Mouse (Mus musculus): ENCODE measurements around the gene Jade2. TPM values are rescaled to one million over a fixed set of nuclear protein-coding genes. Genes with fewer than 3 reads are reported as not detected.
"Not testable (repeated sequence)": the region's sequence is repeated elsewhere in the genome, so short reads cannot be mapped to it uniquely, and the experiment has no call there.

Gene Jade2
- polyA plus RNA-seq, 1 experiment from 2014 or later, result 0.57 TPM

DNA sequence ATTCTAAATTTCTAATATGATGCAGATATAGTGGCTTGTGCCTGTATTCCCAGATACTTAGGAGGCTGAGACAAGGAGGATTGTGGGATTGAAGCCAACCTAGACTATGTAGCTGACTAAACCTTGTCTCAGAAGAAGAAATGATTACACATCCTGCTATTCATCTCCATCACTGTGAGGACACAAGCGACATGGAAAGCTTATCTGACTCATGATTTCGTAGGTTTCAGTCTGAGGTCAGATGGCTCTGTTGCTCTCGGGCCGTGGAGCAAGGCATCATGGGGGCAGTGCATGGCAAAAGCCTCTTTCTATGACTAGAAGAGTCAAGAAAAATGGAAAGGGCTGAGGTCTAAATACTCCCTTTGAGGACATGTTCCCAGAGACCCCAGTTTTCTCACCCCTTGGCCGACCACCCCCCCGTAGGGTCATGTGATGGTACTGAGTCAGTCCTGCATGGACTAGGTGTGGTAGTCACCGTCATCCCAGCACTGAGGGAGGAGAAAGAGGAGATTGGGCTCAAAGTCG is 45.4 kb downstream of the Jade2 start:
- no peaks in the 10 kb centered on the region for H3K4me1 ChIP-seq (replicated peaks)
- no peaks in the 10 kb centered on the region for H3K36me3 ChIP-seq
- ATAC-seq (ENCODE audit: insufficient number of reproducible peaks, low FRiP score), result no peak
- 82% methylated on average over 8 of the region's 8 CpGs for WGBS
- no peaks in the 10 kb centered on the region for H3K27me3 ChIP-seq (replicated peaks)
- H3K27ac ChIP-seq (ENCODE audit: poor library complexity, severe bottlenecking), result no peak overlapping the region
- H3K9me3 ChIP-seq (replicated peaks), result peaks cover 2% of the 10 kb centered on the region; the same call in 1 of the 2 replicates
- no peak overlapping the region for H3K4me3 ChIP-seq
- H3K9ac ChIP-seq, result no peak overlapping the region
- H3K4me2 ChIP-seq, result no peak overlapping the region

DNA sequence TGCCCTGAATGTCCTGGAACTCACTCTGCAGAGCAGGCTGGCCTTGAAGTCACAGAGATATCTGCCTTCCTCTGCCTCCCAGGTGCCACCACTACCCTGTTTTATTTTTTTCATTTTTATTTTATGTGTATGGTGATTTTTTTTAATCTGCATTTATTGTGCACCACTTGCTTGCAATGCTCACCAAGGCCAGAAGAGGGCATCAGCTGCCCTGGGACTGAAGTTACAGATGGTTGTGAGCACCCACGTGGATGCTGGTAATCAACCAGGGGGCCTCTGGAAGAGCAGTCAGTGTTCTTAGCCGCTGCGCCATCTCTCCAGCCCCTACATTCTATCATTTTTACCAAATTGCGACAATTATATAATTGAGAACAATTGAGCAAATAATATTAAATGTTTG is 46.2 kb downstream of the Jade2 start:
- Histone ChIP-seq H3K36me3 (no peaks in the 10 kb centered on the region), H3K4me1 (replicated peaks) (no peaks in the 10 kb centered on the region), H3K27ac (ENCODE audit: poor library complexity, severe bottlenecking) (no peak overlapping the region), H3K4me3 (no peak overlapping the region), H3K9me3 (replicated peaks) (peaks cover 2% of the 10 kb centered on the region; the same call in 1 of the 2 replicates), H3K4me2 (no peak overlapping the region), H3K9ac (no peak overlapping the region), H3K27me3 (replicated peaks) (no peaks in the 10 kb centered on the region)
- WGBS, result 78% methylated on average over 4 of the region's 4 CpGs
- no peak for ATAC-seq (ENCODE audit: insufficient number of reproducible peaks, low FRiP score)

DNA sequence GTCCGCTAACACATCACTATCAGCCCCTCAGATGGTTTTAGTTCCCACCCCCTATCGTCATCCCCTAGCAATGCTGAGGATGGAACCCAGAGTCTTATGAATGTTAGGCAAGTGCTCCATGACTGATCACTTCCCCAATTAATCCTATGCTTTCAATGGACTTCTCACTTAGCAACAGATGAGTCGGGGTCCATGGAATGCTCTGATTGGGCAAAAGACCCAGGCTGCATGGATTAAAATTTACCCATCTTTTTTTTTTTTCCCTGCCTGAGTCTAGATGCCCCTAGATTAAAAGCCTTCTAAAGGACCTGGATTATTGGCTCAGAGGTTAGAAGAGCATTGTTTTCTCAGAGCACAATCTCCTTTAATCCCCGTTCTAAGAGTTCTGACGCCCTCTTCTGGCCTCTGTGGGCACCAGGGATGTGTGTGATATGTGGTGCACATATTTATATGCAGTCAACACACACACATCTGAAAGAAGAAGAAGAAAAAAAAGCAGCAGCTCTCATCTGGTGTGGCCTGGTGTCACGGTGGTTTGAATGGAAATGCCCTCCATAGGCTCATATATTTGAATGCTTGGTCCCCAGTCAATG is 47.7 kb downstream of the Jade2 start:
- ATAC-seq (ENCODE audit: insufficient number of reproducible peaks, low FRiP score), result no peak
- Histone ChIP-seq H3K27ac (ENCODE audit: poor library complexity, severe bottlenecking) (no peak overlapping the region), H3K9ac (no peak overlapping the region), H3K36me3 (no peaks in the 10 kb centered on the region), H3K27me3 (replicated peaks) (no peaks in the 10 kb centered on the region), H3K4me2 (no peak overlapping the region), H3K4me3 (no peak overlapping the region), H3K4me1 (replicated peaks) (peaks cover 5% of the 10 kb centered on the region; the same call in 1 of the 2 replicates), H3K9me3 (replicated peaks) (peaks cover 2% of the 10 kb centered on the region; the same call in 1 of the 2 replicates)
- 48% methylated on average over 6 of the region's 6 CpGs for WGBS

DNA sequence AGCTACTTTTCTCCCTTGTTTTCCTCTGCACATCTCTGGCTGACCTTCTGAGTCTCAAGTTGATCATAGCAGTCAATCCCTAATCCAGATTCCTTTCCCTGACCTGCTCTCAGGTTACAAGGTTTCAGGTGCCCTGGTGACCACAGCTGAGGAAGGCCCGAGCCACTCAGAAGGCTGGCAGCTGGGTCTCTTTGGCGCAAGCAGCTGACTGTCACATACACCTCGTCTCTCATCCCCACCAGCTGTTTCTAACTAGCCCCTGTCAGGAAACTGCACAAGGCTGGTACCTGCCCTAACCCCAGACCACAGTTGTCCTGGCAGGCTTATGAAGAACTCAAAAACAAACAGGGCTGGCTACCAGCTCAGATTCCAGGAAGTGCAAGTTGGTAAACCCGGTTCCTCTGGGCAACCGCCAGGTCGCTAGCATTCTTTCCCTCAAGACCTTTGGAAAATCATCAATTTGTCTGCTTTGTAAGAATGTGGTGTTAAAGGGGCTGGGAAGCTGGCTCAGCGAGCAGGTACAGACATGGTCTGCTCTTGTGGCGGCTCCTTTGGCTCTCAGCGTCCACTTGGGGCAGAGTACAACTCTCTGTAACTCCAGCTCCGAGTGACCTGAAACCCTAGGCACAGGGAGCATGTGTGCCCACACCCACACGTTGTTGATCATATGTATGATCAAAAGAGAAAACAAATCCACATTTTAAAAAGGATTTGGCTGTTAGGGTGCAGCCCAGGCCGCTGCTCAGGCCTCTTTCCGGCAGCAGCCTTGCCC is 50.2 kb downstream of the Jade2 start:
- H3K9me3 ChIP-seq (replicated peaks), result peaks cover 2% of the 10 kb centered on the region; the same call in 1 of the 2 replicates
- H3K9ac ChIP-seq, result no peak overlapping the region
- no peak overlapping the region for H3K4me2 ChIP-seq
- no peaks in the 10 kb centered on the region for H3K36me3 ChIP-seq
- 46% methylated on average over 13 of the region's 13 CpGs for WGBS
- peaks cover 5% of the 10 kb centered on the region; the same call in 1 of the 2 replicates for H3K4me1 ChIP-seq (replicated peaks)
- H3K27ac ChIP-seq (ENCODE audit: poor library complexity, severe bottlenecking), result no peak overlapping the region
- H3K4me3 ChIP-seq, result no peak overlapping the region
- no peak for ATAC-seq (ENCODE audit: insufficient number of reproducible peaks, low FRiP score)
- H3K27me3 ChIP-seq (replicated peaks), result no peaks in the 10 kb centered on the region

DNA sequence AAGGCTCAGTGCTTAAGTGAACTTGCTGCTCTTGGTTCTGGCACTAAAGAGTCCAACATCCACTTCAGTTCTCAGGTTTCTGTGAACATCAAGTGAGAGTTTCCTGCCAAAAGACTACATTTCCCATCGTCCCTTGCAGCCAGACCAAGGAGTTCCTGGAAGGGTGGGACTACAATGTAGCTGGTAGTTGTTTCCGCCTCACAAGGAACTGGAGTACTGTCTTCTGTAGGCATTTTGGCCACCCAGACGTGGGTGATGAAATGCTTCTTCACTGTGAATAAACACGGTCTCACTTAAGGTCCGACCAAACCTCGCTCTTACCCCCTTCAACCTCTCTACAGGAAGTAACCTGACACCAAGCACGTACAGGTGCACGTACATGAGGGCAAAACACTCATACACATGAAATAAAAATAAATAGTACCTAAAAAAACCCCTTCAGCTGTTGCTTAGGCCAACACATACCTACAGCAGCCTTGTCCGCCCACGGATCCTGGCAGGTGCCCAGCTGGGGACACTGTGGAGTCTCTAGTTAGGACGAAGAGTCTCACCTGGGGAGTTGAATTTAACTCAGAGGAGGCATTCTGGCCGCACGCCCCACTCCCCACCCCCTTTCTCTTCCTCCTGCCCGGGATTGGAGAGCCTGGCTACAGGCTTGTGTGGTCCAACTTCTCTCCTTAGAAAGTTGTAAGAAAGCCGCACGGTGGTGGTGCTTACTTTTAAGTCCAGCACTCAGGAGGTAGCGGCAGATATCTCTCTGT is 52.1 kb downstream of the Jade2 start:
- peak; percentile 50; the same call in 1 of the 2 replicates for ATAC-seq (ENCODE audit: insufficient number of reproducible peaks, low FRiP score)
- WGBS, result 14% methylated on average over 17 of the region's 17 CpGs
- Histone ChIP-seq H3K36me3 (no peaks in the 10 kb centered on the region), H3K27me3 (replicated peaks) (no peaks in the 10 kb centered on the region), H3K9ac (peak overlapping the region; percentile 50), H3K4me3 (peak overlapping the region; percentile 61), H3K4me1 (replicated peaks) (peaks cover 15% of the 10 kb centered on the region), H3K27ac (ENCODE audit: poor library complexity, severe bottlenecking) (no peak overlapping the region), H3K4me2 (peak overlapping the region; percentile 78), H3K9me3 (replicated peaks) (no peaks in the 10 kb centered on the region)

DNA sequence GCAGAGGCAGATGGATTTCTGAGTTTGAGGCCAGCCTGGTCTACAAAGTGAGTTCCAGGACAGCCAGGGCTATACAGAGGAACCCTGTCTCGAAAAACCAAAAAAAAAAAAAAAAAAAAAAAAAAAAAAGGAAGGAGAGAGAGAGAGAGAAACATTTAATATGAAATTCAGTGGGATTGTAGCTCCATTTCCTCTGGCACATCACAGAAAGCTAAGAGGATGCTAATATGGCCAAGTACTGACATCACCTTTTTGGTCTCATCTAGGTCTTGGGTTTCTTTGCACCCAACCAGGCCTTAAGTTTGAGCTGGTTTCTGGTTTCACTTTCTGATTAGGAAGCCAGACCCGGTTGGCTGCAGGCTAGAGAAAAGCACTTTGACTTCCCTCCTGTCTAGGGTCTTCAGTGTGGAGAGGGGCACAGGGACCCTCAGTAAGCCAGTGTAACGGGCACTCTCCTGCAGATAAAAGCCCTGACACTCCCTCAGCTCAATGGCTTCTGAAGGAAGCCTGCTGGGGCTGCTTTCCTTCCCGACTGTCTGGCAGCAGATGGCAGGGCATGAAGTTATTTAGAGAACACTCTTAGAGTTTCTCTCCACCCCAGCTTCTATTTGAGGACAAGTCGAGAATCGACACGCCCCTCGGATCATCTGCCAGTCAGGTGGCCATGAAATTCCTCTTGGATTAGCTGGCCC is 56.7 kb downstream of the Jade2 start:
- WGBS, result 26% methylated on average over 8 of the region's 8 CpGs
- no peaks in the 10 kb centered on the region for H3K9me3 ChIP-seq (replicated peaks)
- no peak overlapping the region for H3K4me3 ChIP-seq
- no peak for ATAC-seq (ENCODE audit: insufficient number of reproducible peaks, low FRiP score)
- H3K4me2 ChIP-seq, result peak overlapping the region; percentile 47
- H3K9ac ChIP-seq, result no peak overlapping the region
- H3K27me3 ChIP-seq (replicated peaks), result no peaks in the 10 kb centered on the region
- H3K36me3 ChIP-seq, result no peaks in the 10 kb centered on the region
- H3K4me1 ChIP-seq (replicated peaks), result peaks cover 21% of the 10 kb centered on the region
- H3K27ac ChIP-seq (ENCODE audit: poor library complexity, severe bottlenecking), result peak overlapping the region; percentile 80

DNA sequence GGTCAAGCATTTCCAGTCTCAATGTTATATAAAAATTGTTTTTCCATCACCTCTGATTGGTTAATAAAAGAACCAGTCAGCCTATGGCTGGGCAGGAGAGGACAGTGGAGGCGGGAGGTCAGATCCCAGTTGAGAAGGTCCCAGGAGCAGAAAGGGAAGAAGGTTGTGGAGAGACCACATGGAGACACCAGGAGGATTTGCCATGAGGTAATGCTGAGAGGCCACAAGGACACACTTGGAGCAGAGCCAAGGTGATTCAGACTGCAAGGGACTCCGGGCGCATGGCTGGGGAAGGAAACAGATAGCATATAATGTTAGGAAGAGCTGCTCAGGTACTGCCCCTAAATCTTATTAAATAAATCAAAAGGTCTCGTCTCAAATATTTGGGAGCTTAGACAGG is 61.2 kb downstream of the Jade2 start:
- peaks cover 15% of the 10 kb centered on the region for H3K36me3 ChIP-seq
- no peak for ATAC-seq (ENCODE audit: insufficient number of reproducible peaks, low FRiP score)
- no peak overlapping the region for H3K4me3 ChIP-seq
- peaks cover 12% of the 10 kb centered on the region for H3K4me1 ChIP-seq (replicated peaks)
- H3K27ac ChIP-seq (ENCODE audit: poor library complexity, severe bottlenecking), result no peak overlapping the region
- H3K4me2 ChIP-seq, result no peak overlapping the region
- no peaks in the 10 kb centered on the region for H3K9me3 ChIP-seq (replicated peaks)
- WGBS, result 54% methylated on average over 4 of the region's 4 CpGs
- no peak overlapping the region for H3K9ac ChIP-seq
- no peaks in the 10 kb centered on the region for H3K27me3 ChIP-seq (replicated peaks)

DNA sequence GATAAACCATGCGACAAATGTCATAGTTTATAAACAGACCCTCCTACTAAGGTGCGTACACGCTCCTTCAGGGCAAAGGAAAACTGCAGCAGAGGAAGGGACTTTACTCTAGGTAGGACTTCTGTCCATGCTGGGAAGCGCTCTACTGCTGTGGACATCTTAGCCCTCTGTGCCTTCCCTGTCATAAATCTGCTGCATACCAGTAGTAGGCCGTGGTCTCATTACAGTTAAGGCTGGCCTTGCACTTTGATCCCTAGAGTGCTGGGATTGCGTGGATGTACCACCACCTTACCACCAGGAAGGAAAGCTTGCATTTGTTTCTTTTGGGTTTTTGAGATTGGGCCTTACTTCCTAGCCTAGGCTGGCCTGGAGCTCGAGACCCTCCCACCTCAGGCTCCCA is 66.8 kb downstream of the Jade2 start:
- Histone ChIP-seq H3K27ac (ENCODE audit: poor library complexity, severe bottlenecking) (no peak overlapping the region), H3K4me2 (no peak overlapping the region), H3K9ac (no peak overlapping the region), H3K36me3 (peaks cover 62% of the 10 kb centered on the region), H3K4me3 (no peak overlapping the region), H3K4me1 (replicated peaks) (no peaks in the 10 kb centered on the region), H3K9me3 (replicated peaks) (no peaks in the 10 kb centered on the region), H3K27me3 (replicated peaks) (no peaks in the 10 kb centered on the region)
- ATAC-seq (ENCODE audit: insufficient number of reproducible peaks, low FRiP score), result no peak
- 96% methylated on average over 7 of the region's 7 CpGs for WGBS

DNA sequence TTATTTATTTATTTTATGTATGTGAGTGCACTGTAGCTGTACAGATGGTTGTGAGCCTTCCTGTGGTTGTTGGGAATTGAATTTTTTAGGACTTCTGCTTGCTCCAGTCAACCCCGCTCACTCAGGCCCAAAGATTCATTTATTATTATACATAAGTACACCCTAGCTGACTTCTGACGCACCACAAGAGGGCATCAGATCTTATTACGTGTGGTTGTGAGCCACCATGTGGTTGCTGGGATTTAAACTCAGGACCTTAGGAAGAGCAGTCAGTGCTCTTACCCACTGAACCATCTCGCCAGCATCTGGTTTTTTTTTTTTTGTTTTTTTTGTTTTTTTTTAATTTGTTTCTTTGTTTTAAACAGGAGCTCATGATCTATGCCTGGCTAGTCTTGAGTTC is 67.7 kb downstream of the Jade2 start:
- ATAC-seq (ENCODE audit: insufficient number of reproducible peaks, low FRiP score); H3K4me3 ChIP-seq; H3K27me3 ChIP-seq (replicated peaks); H3K27ac ChIP-seq (ENCODE audit: poor library complexity, severe bottlenecking); H3K9me3 ChIP-seq (replicated peaks); H3K4me2 ChIP-seq; H3K4me1 ChIP-seq (replicated peaks); H3K9ac ChIP-seq: not testable (repeated sequence)
- peaks cover 65% of the 10 kb centered on the region for H3K36me3 ChIP-seq
- 87% methylated on average over 4 of the region's 4 CpGs for WGBS

DNA sequence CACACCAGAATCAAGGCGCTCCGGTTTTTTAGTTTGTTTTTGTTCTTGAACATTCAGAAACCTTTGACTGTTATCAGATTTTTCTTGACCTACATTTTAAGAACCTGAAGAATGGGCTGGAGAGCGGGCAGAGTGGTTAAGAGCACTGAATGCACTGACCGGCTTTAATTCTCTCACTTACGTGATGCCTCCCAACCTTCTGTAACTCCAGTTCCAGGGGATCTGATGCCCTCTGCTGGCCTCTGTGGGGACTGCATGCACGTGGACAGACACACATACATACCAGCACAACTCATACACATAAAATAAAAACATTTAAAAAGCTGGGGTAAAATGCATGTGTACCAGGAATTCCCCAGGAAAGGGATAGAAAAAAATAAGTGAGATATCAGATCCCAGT is 71.5 kb downstream of the Jade2 start:
- H3K4me2 ChIP-seq, result no peak overlapping the region
- no peaks in the 10 kb centered on the region for H3K27me3 ChIP-seq (replicated peaks)
- H3K4me3 ChIP-seq, result no peak overlapping the region
- H3K27ac ChIP-seq (ENCODE audit: poor library complexity, severe bottlenecking), result no peak overlapping the region
- no peak for ATAC-seq (ENCODE audit: insufficient number of reproducible peaks, low FRiP score)
- no peaks in the 10 kb centered on the region; the same call in 1 of the 2 replicates for H3K4me1 ChIP-seq (replicated peaks)
- no peaks in the 10 kb centered on the region for H3K9me3 ChIP-seq (replicated peaks)
- H3K36me3 ChIP-seq, result peaks cover 74% of the 10 kb centered on the region
- no peak overlapping the region for H3K9ac ChIP-seq
- 91% methylated on average over 6 of the region's 6 CpGs for WGBS
